In genomic region chr17:66352847-66353643, GRCm38 (mm10) we compare ENCODE assay signal across 9 mouse cellular contexts.
DNase-seq lines count a peak whose midpoint lies in the region; ATAC-seq and TF ChIP-seq lines count a peak whose summit lies in the region.
"Had no signal": no experiment of that assay in that cellular context is flagged by ENCODE, and none has a peak within 500 bp of the region (broad histone marks: within the 10 kb centered on the region; RNA-seq: fewer than 3 reads in every experiment).

No protein-coding gene starts in this region.

- no peak overlapping the region for H3K9ac ChIP-seq in hindbrain, embryonic 15.5 days
- no peak overlapping the region for H3K9ac ChIP-seq in liver, postnatal 0 days (replicated peaks)

- no peaks in the 10 kb centered on the region for H3K9me3 ChIP-seq in hindbrain, embryonic 15.5 days
- H3K9me3 ChIP-seq in hindbrain, embryonic 10.5 days: no peaks in the 10 kb centered on the region
- no peaks in the 10 kb centered on the region for H3K9me3 ChIP-seq in E14TG2a.4 (ENCODE audit: low read length)
- H3K9me3 ChIP-seq in liver, postnatal 0 days (ENCODE audit: low read length): no peaks in the 10 kb centered on the region

- TF ChIP-seq EP300 in liver, postnatal 0 days (IDR thresholded peaks at IDR 0.05; ENCODE audit: low read depth): 0 out of 2 replicates have a peak, but pooled peaks have one; percentile 18

- no peak for DNase-seq in hindbrain, embryonic 10.5 days (ENCODE audit: low spot score)
- no peak for DNase-seq in liver, postnatal 0 days
- DNase-seq in c-Kit-positive CD71-positive TER-119-positive erythroid progenitor cells, embryonic 14.5 days (ENCODE audit: low spot score): no peak
- DNase-seq: adrenal gland, postnatal 10 days; thymus, postnatal 25 days had no signal

- no peak for TF ChIP-seq CTCF in E14TG2a.4 (conservative IDR thresholded peaks at IDR 0.05; ENCODE audit: low read length)
- no peak for TF ChIP-seq CTCF in liver, postnatal 0 days (IDR thresholded peaks at IDR 0.05; ENCODE audit: low read depth)

- peak overlapping the region; percentile 25; the same call in 1 of the 2 replicates for H3K27ac ChIP-seq in hindbrain, embryonic 15.5 days (replicated peaks)
- no peak overlapping the region for H3K27ac ChIP-seq in hindbrain, embryonic 10.5 days
- H3K27ac ChIP-seq in liver, postnatal 0 days (ENCODE audit: low read depth): no peak overlapping the region

- H3K27me3 ChIP-seq in hindbrain, embryonic 15.5 days: no peaks in the 10 kb centered on the region
- no peaks in the 10 kb centered on the region for H3K27me3 ChIP-seq in hindbrain, embryonic 10.5 days (ENCODE audit: insufficient read depth, poor library complexity, severe bottlenecking)
- no peaks in the 10 kb centered on the region for H3K27me3 ChIP-seq in E14TG2a.4 (ENCODE audit: insufficient read depth, low read length)
- no peaks in the 10 kb centered on the region for H3K27me3 ChIP-seq in liver, postnatal 0 days (ENCODE audit: insufficient read depth, low read length)

- H3K4me3 ChIP-seq in hindbrain, embryonic 15.5 days: no peak overlapping the region
- no peak overlapping the region for H3K4me3 ChIP-seq in hindbrain, embryonic 10.5 days
- peak overlapping the region; percentile 51; the same call in 1 of the 2 replicates for H3K4me3 ChIP-seq in E14TG2a.4 (replicated peaks; ENCODE audit: low read length)
- no peak overlapping the region for H3K4me3 ChIP-seq in liver, postnatal 0 days (ENCODE audit: low read depth, low read length)

- H3K36me3 ChIP-seq in hindbrain, embryonic 15.5 days: peaks cover 19% of the 10 kb centered on the region
- H3K36me3 ChIP-seq in hindbrain, embryonic 10.5 days: peaks cover 98% of the 10 kb centered on the region
- peaks cover 93% of the 10 kb centered on the region for H3K36me3 ChIP-seq in E14TG2a.4 (ENCODE audit: insufficient read depth, low read length)
- H3K36me3 ChIP-seq in liver, postnatal 0 days (replicated peaks; ENCODE audit: insufficient read depth, low read length): no peaks in the 10 kb centered on the region

- H3K4me1 ChIP-seq in hindbrain, embryonic 15.5 days (replicated peaks): peaks cover 4% of the 10 kb centered on the region; the same call in 1 of the 2 replicates
- H3K4me1 ChIP-seq in hindbrain, embryonic 10.5 days (replicated peaks): 0 out of 2 replicates have a peak, but pooled peaks cover 3% of the 10 kb centered on the region
- peaks cover 44% of the 10 kb centered on the region for H3K4me1 ChIP-seq in E14TG2a.4 (replicated peaks; ENCODE audit: low read depth, low read length)
- peaks cover 13% of the 10 kb centered on the region for H3K4me1 ChIP-seq in liver, postnatal 0 days (ENCODE audit: insufficient read depth)

- peak; percentile 52 for ATAC-seq in hindbrain, embryonic 15.5 days (ENCODE audit: low FRiP score, low read depth)
- ATAC-seq in common myeloid progenitor, adult 5-6 weeks (replicated peaks; ENCODE audit: low read depth, poor library complexity, severe bottlenecking): peak; percentile 45; the same call in 1 of the 2 replicates
- ATAC-seq in liver, postnatal 0 days: peak; percentile 84
- ATAC-seq in megakaryocyte-erythroid progenitor cell, adult 5-6 weeks (replicated peaks; ENCODE audit: low FRiP score, low TSS enrichment, poor library complexity, severe bottlenecking): no peak

- WGBS in hindbrain, embryonic 15.5 days: 60% methylated on average over 20 of the region's 20 CpGs
- WGBS in hindbrain, embryonic 10.5 days: 84% methylated on average over 20 of the region's 20 CpGs
- 17% methylated on average over 20 of the region's 20 CpGs for WGBS in liver, postnatal 0 days (ENCODE audit: insufficient replicate concordance)

- no peak overlapping the region; the same call in 1 of the 2 replicates for H3K4me2 ChIP-seq in hindbrain, embryonic 15.5 days
- peak overlapping the region; percentile 54 for H3K4me2 ChIP-seq in liver, postnatal 0 days (ENCODE audit: low read depth, low read length)
